Mouse (Mus musculus): Measurements from ENCODE around the gene Gpr1. TPM values are rescaled to one million over a fixed set of nuclear protein-coding genes. Genes with fewer than 3 reads are reported as not detected.
A peak's percentile ranks its signal among the peaks of the same experiment; 100 is the strongest.
"Not testable (repeated sequence)": the region's sequence is repeated elsewhere in the genome, so short reads cannot be mapped to it uniquely, and the experiment has no call there.

Gpr1 gene
- polyA plus RNA-seq, 1 experiment from 2014 or later, result 0.20 TPM

- Histone ChIP-seq H3K4me2 (no peak overlapping the region), H3K36me3 (peaks cover 28% of the 10 kb centered on the region), H3K4me1 (replicated peaks) (peaks cover 18% of the 10 kb centered on the region), H3K9ac (replicated peaks) (no peak overlapping the region; the same call in 1 of the 2 replicates), H3K9me3 (no peaks in the 10 kb centered on the region), H3K4me3 (replicated peaks) (no peak overlapping the region), H3K27ac (no peak overlapping the region), H3K27me3 (no peaks in the 10 kb centered on the region)
- 96% methylated on average over 4 of the region's 4 CpGs for WGBS
- ATAC-seq (ENCODE audit: insufficient number of reproducible peaks, insufficient read depth, low FRiP score, low TSS enrichment, low read depth), result no peak
These were observed 34.2 kb downstream of the Gpr1 start for GRCm38 (mm10) chr1:63180122-63180521.

DNA sequence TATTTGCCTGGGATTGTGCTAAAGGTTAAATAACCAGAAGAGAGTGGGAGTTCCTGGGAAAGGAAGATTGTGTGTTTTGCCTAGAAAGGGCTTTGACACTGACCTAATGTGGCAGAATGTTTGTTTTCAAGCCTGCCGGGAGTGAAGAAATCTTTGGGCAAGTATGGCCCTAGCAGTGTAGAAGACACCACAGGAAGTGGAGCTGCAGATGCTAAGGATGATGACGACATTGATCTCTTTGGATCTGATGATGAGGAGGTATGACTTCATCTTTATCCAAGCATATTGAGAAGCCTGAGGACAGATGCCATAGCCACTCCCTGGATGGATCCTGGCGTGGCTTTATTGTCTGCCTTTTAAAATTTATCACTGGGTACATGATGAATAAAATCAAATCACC, 36.0 kb downstream of the Gpr1 start:
- H3K9ac ChIP-seq (replicated peaks), result no peak overlapping the region
- H3K27ac ChIP-seq, result no peak overlapping the region
- peaks cover 22% of the 10 kb centered on the region for H3K4me1 ChIP-seq (replicated peaks)
- 79% methylated on average over 3 of the region's 3 CpGs for WGBS
- H3K4me3 ChIP-seq (replicated peaks), result peak overlapping the region; percentile 89
- peak overlapping the region; percentile 87 for H3K4me2 ChIP-seq
- peaks cover 25% of the 10 kb centered on the region for H3K36me3 ChIP-seq
- no peak for ATAC-seq (ENCODE audit: insufficient number of reproducible peaks, insufficient read depth, low FRiP score, low TSS enrichment, low read depth)
- no peaks in the 10 kb centered on the region for H3K9me3 ChIP-seq
- no peaks in the 10 kb centered on the region for H3K27me3 ChIP-seq

- under 1% methylated on average over 72 of the region's 72 CpGs for WGBS
- Histone ChIP-seq H3K9ac (replicated peaks) (peak within 1 kb of the TSS; percentile 82), H3K4me1 (replicated peaks) (peaks cover 22% of the 10 kb centered on the region), H3K4me2 (peak within 1 kb of the TSS; percentile 87), H3K4me3 (replicated peaks) (peak within 1 kb of the TSS; percentile 89), H3K27ac (peak within 1 kb of the TSS; percentile 89), H3K36me3 (peaks cover 30% of the 10 kb centered on the region), H3K27me3 (no peaks in the 10 kb centered on the region), H3K9me3 (no peaks in the 10 kb centered on the region)
- ATAC-seq (ENCODE audit: insufficient number of reproducible peaks, insufficient read depth, low FRiP score, low TSS enrichment, low read depth), result peak; percentile 81
These were observed 37.5 kb downstream of the Gpr1 start, which contains the start of the genes Eef1b2 and Ndufs1 for GRCm38 (mm10) chr1:63176604-63177421. TSS of gene Eef1b2 (plus strand) at chr1:63176825. TSS of gene Ndufs1 (minus strand) at chr1:63176833.

- peak; percentile 48 for ATAC-seq (ENCODE audit: insufficient number of reproducible peaks, insufficient read depth, low FRiP score, low TSS enrichment, low read depth)
- Histone ChIP-seq H3K9ac (replicated peaks) (peak overlapping the region; percentile 82), H3K27me3 (no peaks in the 10 kb centered on the region), H3K4me1 (replicated peaks) (peaks cover 22% of the 10 kb centered on the region), H3K9me3 (no peaks in the 10 kb centered on the region), H3K4me3 (replicated peaks) (peak overlapping the region; percentile 89), H3K36me3 (peaks cover 36% of the 10 kb centered on the region), H3K4me2 (peak overlapping the region; percentile 87), H3K27ac (peak overlapping the region; percentile 89)
- under 1% methylated on average over 14 of the region's 14 CpGs for WGBS
These were observed 38.1 kb downstream of the Gpr1 start for GRCm38 (mm10) chr1:63176259-63176603.

GRCm38 (mm10) chr1:63175853-63176252, 38.5 kb downstream of the Gpr1 start:
- peak overlapping the region; percentile 89 for H3K4me3 ChIP-seq (replicated peaks)
- peak overlapping the region; percentile 89; the same call in 1 of the 2 replicates for H3K27ac ChIP-seq
- 11% methylated on average over 11 of the region's 11 CpGs for WGBS
- H3K36me3 ChIP-seq, result peaks cover 39% of the 10 kb centered on the region
- H3K9ac ChIP-seq (replicated peaks), result peak overlapping the region; percentile 82
- ATAC-seq (ENCODE audit: insufficient number of reproducible peaks, insufficient read depth, low FRiP score, low TSS enrichment, low read depth), result no peak
- H3K4me1 ChIP-seq (replicated peaks), result peaks cover 22% of the 10 kb centered on the region
- H3K27me3 ChIP-seq, result no peaks in the 10 kb centered on the region
- H3K4me2 ChIP-seq, result peak overlapping the region; percentile 87
- H3K9me3 ChIP-seq, result no peaks in the 10 kb centered on the region

DNA sequence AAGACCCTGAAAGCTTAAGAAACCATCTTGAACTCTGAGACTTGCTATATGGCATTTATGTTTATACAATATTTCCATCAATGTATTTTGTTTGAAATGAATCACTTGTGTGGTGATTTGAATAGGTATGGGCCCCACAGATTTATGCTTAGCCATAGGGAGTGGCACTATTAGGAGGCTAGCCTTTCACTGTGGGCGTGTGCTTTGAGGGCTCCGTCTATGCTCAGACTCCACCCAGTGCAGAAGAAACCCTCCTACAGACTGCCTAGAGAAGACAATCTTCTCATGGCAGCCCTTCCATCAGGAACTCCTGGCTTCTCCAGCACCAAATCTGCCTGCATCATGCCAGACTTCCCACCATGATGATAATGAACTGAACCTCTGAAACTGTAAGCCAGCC, 45.7 kb downstream of the Gpr1 start:
- Histone ChIP-seq H3K27ac (no peak overlapping the region), H3K4me1 (replicated peaks) (no peaks in the 10 kb centered on the region), H3K9me3 (no peaks in the 10 kb centered on the region), H3K9ac (replicated peaks) (no peak overlapping the region), H3K27me3 (no peaks in the 10 kb centered on the region), H3K4me2 (no peak overlapping the region), H3K36me3 (peaks cover 75% of the 10 kb centered on the region), H3K4me3 (replicated peaks) (no peak overlapping the region)
- WGBS, result 88% methylated on average over 2 of the region's 2 CpGs
- ATAC-seq (ENCODE audit: insufficient number of reproducible peaks, insufficient read depth, low FRiP score, low TSS enrichment, low read depth), result no peak

- no peak overlapping the region for H3K4me2 ChIP-seq
- H3K36me3 ChIP-seq, result peaks cover 58% of the 10 kb centered on the region
- H3K9me3 ChIP-seq, result no peaks in the 10 kb centered on the region
- no peak for ATAC-seq (ENCODE audit: insufficient number of reproducible peaks, insufficient read depth, low FRiP score, low TSS enrichment, low read depth)
- H3K27ac ChIP-seq, result no peak overlapping the region
- H3K4me3 ChIP-seq (replicated peaks), result no peak overlapping the region
- H3K9ac ChIP-seq (replicated peaks), result no peak overlapping the region
- 95% methylated on average over 13 of the region's 13 CpGs for WGBS
- H3K27me3 ChIP-seq, result no peaks in the 10 kb centered on the region
- no peaks in the 10 kb centered on the region for H3K4me1 ChIP-seq (replicated peaks)
These were observed 74.1 kb downstream of the Gpr1 start for GRCm38 (mm10) chr1:63140231-63140630.

GRCm38 (mm10) chr1:63138586-63138985, 75.8 kb downstream of the Gpr1 start:
- ATAC-seq (ENCODE audit: insufficient number of reproducible peaks, insufficient read depth, low FRiP score, low TSS enrichment, low read depth); H3K4me3 ChIP-seq (replicated peaks); H3K9me3 ChIP-seq; H3K27ac ChIP-seq; H3K27me3 ChIP-seq; H3K9ac ChIP-seq (replicated peaks); H3K4me2 ChIP-seq; H3K4me1 ChIP-seq (replicated peaks): not testable (repeated sequence)
- WGBS, result 100% methylated on average over 1 of the region's 1 CpGs
- H3K36me3 ChIP-seq, result peaks cover 42% of the 10 kb centered on the region

DNA sequence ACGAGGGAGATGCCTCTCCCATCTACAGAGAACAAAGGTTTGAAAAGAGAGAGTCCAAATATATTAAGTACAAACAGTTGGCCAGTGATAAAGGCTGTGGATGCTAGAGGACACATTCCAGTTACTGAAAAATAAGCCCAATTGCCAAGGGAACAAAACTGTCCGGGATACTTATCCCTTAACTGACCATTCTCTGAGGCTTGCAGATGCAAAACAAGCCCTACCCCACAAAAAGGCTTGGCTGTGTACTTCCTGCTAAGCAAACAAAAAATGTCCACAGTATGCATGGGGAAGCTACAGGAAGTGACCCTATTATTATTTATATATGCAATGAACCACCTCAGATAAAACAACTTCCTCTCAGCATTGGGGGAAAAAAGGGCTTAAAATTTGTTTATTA, 76.4 kb downstream of the Gpr1 start:
- H3K27ac ChIP-seq, result no peak overlapping the region
- H3K4me1 ChIP-seq (replicated peaks), result no peaks in the 10 kb centered on the region
- no peaks in the 10 kb centered on the region for H3K27me3 ChIP-seq
- 88% methylated on average over 2 of the region's 2 CpGs for WGBS
- peaks cover 37% of the 10 kb centered on the region for H3K36me3 ChIP-seq
- ATAC-seq (ENCODE audit: insufficient number of reproducible peaks, insufficient read depth, low FRiP score, low TSS enrichment, low read depth), result no peak
- no peak overlapping the region for H3K4me2 ChIP-seq
- H3K9ac ChIP-seq (replicated peaks), result no peak overlapping the region
- H3K4me3 ChIP-seq (replicated peaks), result no peak overlapping the region
- no peaks in the 10 kb centered on the region for H3K9me3 ChIP-seq

GRCm38 (mm10) chr1:63134530-63134929, 79.8 kb downstream of the Gpr1 start:
- H3K9ac ChIP-seq (replicated peaks), result no peak overlapping the region
- H3K4me2 ChIP-seq, result no peak overlapping the region
- no peak for ATAC-seq (ENCODE audit: insufficient number of reproducible peaks, insufficient read depth, low FRiP score, low TSS enrichment, low read depth)
- no peaks in the 10 kb centered on the region for H3K9me3 ChIP-seq
- no peak overlapping the region for H3K27ac ChIP-seq
- 84% methylated on average over 3 of the region's 3 CpGs for WGBS
- no peaks in the 10 kb centered on the region for H3K27me3 ChIP-seq
- no peak overlapping the region for H3K4me3 ChIP-seq (replicated peaks)
- peaks cover 5% of the 10 kb centered on the region for H3K4me1 ChIP-seq (replicated peaks)
- H3K36me3 ChIP-seq, result peaks cover 16% of the 10 kb centered on the region

All from limb, embryonic 12.5 days (tissue).